Mouse (Mus musculus) erythroid progenitor cell, adult 5-6 weeks (primary cell): ENCODE measurements around the gene Caln1. TPM values are rescaled to one million over a fixed set of nuclear protein-coding genes. Genes with fewer than 3 reads are reported as not detected.

ENCODE experiments used
- ATAC-seq: replicated peaks from 2 replicates; pipeline ENCODE4 v1.8.0; 2016; ENCODE audit warnings: moderate number of reproducible peaks, mild to moderate bottlenecking, moderate TSS enrichment, inconsistent platforms; ENCODE audit not compliant: poor library complexity, low FRiP score, severe bottlenecking
- total RNA-seq, 2 experiments: library from RNA; stranded (forward) in 1 of 2; stranded (reverse) in 1 of 2; fragments of 150-400 nt in 1 of 2; fragments of 186-747, 209-891 nt in 1 of 2; gene quantifications; 2 replicates each; pipeline versions ENCODE4 v1.2.3 to v1.2.4; 2015 to 2017; ENCODE audit warnings: low replicate concordance in 2 of 2

Caln1 gene
- total RNA-seq, 2 experiments from 2014 or later: not detected

DNA sequence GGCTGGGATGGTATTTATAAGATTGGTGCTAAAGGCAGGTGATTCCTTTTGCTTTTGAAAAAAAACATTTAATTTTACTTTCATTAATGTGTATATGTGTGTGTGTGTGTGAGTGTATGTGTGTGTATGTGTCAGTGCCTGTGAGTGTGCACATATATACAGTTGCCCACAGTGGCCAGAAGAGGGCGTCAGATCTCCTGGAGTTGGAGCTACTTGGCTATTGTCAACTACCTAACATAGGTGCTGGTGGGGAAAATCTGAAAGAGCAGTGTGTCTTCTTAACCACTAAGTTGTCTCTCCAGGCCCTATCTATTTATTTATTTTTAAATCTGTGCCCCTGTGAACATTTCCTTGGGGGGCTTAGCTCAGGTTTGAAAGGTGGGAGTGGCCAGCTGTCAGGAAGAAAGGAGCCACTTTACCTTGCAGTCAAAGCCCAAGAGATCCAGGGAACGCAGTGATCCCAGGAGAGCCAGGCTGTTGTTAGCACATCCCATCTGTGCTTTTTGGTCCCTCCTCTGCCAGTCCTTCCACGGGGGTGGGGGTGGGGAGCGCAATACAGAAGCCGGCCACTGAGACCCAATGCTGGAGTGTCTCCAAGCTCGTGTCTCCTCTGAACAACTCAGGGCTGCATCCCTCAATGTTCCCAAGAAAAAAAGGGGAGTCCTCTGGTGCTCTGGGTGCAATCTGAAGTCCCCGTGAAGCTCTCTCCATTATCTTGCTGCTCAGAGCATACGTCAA is 24.5 kb downstream of the Caln1 start:
- no peak for ATAC-seq

DNA sequence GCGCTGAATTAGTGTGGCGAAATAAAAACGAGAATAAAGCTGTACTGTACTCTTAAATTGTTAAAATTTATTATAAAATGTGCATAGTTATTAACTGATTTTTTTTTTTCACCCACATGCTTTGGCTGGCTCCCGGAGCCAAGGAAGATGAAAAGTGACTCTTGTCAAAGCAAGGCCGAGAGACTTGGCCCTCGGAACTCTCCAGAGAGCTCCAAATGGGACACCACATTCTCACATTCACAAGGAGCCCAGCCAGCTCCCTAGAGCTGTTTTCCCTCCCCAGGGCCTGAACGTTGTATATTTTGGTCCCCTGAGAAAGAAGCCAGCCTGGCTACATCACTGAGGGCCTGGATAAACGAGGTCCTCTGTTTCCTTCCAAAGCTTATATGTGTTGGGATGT is 25.1 kb downstream of the Caln1 start:
- no peak for ATAC-seq

DNA sequence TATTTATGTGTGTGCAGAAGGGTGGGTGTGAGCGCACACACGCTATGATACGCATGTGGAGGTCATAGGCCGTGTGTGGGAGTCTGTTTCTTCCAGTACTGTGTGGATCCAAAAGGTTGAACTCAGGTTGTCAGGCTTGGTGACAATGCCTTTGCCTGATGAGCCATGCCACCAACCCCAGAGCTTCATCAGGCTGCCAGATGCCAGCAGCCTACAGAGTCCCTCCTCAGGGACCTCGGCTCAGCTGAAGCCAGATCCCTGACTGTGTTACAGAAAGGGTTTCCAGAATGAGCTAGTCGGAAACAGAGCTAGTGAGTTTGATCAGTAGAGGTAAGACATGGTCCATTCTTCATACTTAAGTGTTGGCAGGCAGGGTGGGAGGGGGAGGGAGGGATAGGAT is 25.9 kb downstream of the Caln1 start:
- ATAC-seq: no peak

DNA sequence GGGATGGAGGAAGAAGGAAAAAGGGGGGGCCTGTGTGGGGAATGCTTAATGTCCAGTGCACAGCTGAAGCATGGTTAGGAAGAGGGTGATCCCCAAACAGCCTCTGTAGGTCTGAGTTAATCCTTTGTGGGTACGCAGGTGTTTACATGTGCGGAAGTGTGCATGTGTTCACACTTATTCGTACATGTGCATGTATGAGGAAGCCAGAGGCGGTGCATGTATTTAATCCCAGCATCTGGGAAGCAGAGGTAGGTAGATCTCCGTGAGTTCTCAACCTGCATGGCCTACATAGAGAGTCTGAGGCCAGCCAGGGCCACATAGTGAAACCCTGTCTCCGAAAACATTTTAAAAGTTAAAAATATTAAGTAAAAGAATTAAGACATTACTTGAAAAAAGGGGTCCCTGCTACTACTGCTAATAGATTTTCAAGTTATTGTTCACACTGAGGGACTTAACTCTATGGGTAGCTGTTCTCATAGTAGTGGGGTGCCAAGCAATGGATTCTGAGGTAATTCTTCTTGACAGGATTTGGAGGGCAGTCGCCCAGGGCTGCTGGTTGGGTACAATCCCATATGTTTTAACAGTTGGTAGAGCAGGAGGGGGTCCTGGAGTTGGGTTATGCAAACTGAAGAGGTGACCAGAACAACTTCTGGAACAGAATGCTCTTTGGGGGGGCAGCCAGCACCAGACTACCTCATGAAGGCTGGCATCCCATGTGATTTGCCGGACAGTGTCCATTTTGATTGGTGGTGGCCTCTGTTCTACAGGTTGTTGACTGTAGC is 31.1 kb downstream of the Caln1 start:
- no peak for ATAC-seq

DNA sequence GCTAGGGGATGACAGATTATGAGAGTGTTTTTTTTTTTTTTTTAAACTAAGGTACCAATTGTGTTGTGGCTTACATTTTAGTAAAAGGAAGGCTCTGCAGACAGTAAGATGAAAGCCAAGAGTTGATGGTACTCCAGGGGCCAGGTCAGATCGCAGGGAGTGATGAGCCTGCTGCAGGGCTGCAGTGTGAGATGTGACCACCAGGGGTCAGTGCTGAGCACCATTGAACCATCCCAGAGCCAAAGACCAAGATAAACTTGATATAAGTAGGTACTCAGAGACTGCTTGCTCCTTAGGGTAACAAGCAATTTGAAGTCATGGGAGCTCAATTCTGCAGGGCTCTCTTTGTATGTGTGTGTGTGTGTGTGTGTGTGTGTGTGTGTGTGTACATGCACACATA is 35.9 kb downstream of the Caln1 start:
- ATAC-seq: no peak

DNA sequence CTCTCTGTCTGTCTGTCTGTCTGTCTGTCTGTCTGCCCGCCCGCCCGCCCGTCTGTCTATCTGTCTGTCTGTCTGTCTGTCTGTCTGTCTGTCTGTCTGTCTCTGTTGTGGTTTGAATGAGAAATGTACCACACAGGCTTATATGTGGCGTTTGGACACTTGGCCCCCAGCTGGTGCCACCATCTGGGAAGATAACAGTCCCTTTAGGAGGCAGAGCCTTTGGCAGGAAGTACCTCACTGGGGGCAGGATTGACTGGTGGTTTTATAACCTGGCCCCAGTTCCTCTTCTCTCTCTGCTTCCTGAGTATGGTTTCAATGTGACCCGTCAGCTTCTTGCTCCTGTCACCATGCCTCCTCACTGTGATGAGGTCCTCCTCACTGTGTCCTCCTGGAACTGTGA is 40.5 kb downstream of the Caln1 start:
- ATAC-seq: no peak

DNA sequence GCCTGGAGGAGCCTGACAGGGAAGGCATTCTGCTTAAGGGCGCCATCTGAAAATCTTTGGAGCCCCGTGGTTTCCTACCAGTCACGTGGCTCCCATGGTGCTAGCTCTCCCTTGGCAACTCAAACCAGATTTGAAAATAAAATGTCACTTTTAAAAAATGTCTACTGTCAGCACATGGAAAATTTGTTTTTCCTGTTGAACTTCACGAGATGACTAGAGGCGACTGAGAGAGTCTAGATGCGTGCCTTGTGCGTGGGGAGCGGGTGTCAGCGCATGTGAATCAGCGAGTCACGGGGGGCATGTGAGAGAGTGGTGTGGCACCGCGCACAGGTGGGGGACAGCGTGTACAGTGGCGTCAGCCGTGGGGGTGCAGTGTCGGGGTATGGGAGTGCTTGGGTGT is 42.3 kb downstream of the Caln1 start:
- no peak for ATAC-seq

DNA sequence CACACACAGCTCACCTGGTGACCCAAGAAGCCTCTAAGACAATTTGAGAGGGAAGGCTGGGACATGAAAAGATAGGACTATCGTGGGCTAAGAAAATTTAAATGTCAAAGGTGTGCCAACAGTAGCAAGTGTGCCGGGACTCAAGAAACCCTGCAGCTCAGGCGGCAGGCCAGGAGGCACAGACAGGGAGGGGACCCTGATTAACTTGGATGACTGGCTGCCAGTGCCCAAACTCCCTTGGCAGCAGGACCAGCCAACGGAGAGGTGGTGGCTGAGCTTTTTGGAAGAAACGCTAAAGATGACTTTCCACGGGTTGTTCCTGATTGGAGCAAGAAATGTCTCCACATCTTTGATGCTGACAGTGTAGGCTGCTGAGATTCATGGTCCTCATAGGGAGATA is 78.2 kb downstream of the Caln1 start:
- no peak for ATAC-seq

DNA sequence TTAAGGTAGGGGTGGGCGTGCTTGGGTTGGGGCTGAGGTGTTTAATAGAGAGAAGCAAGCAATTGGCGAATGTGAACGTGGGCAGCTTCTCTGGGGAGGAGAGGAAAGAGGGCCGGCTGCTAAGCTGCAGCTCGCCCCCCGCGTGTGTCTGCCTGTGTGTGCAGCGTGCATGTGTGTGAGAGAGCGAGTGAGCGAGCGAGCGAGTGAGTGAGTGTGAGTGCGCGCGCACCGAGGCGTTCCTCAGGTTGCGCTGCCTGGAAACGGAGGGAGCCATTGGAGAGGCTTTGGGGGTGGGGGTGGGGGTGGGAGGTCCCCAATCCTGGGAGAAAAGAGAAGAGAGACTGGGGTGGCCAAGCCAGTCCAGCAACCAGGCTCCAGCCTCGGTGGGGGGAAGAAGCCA is 79.2 kb downstream of the Caln1 start:
- no peak for ATAC-seq

DNA sequence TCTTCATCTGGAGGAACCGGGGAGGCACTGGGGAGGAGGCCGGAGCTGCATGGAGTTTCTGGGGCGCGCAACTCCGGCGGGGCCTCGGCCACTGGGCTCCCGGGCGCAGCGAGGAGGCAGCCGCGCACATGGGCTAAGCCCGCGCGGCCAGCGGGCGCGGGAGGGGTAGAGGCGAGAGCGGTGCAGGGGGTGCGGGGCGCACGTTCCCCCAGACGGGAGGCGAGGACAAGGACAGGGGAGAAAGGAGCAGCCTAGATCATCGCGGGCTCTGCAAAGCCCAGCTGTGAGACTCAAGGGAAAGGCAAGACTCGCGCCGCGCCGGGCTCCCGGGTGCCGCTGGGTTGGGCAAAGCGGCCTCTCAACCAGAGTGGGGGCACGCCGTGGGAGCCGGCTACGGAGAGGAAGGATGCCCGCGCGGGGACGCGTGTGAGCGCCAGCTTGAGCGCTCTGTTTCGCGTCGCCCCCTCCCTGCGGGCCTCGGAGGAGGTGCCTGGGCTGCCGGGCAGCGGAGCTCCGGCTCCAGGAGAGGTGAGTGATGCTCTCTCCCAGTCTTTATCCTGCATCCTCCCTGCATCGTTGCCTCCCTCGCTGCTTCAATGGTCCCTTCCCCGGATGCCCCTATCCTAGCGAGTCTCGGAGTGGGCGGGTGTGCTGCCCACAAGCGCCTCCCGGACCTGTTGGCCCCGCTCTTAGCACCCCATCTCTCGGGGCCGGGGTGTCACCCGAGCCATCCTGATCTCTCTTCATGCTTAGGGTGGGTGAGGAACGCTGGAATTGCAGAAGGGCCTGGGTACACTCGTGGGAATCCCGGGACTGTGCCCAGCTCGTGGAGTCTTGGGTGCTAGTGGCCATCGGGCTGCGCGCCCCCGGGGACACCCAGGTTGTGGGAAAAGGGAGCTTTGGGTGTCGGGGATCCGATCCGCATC is 79.9 kb downstream of the Caln1 start:
- ATAC-seq: no peak

DNA sequence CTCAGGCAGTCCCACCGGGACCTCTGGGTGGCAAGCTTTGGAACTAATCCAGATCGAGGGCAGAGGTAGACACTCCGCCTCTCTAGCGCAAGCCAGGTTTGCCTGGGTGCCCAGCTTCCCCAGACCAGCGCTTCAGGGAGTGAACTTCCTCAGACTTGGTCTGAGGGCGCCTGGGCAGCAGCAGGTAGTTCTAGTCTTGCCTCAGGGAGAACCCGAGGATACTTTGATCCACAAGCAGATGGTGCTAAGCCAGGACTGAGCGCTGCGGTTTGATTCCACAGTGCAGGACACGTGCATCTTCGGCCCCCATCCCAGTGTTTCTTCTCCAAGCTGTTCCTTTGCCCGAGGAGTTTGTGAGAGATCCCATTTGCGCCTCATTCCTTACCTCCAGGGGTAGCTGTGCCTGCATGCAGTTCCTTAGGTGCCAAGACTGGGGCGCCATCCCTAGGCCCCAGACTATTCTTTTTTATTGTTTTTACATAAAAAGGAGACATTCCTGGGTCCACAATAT is 80.8 kb downstream of the Caln1 start:
- no peak for ATAC-seq

DNA sequence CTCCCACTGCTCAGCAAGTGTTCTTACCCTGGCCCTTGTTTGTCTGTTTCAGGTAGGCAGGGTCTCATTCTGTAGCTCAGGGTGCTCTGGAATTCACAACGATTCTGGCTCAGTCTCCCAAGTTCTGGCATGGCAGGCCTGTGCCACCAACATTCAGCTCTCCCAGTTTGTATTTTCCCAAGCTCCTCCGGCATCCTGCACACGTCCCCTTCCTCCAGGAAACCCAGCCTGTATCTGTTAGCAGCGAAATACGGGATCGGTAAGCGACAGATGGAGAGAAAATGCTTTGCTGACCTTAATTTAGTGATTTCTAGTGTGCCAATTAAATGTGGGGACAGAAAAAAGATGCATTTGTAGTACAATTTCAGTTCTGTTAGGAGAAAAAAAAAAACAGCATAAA is 88.8 kb downstream of the Caln1 start:
- no peak for ATAC-seq

DNA sequence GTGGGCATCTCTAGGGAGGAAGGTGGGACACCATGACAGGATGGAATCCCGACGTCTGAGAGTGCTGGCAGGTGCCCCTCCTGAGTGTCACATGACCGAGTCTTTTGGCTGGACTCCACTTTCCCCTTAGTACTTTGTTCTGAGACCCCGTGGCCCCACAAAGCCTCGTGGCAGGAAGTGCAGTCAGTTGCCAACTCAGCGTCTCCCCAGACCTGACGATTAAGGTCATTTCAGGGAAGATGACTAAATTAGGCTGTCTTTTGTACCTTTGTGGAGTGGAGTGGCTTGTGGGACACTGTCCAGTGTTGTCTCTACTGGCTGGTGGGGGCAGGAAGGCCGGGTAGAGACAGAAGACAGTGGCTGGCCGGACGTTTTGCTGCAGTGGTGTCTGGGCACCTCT is 103.0 kb downstream of the Caln1 start:
- ATAC-seq: no peak

DNA sequence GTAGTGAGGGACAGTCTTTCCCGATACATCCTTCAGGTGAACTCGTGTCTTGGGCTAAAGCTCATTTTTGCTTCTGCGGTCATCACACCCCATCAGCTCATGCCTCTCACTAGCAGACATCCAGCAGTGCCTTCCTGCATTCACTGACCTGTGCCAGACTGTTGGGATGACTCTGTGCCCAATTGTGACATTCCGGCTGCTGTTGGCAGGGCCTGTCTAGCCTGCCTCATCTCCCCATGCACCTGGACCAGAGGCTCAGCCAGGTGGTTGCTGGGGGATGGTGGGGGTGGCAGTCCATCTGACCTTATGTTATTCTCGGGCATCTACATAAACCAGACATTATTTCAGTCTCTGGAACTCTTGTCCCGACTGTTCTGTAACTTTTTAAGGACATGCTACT is 105.6 kb downstream of the Caln1 start:
- no peak for ATAC-seq

DNA sequence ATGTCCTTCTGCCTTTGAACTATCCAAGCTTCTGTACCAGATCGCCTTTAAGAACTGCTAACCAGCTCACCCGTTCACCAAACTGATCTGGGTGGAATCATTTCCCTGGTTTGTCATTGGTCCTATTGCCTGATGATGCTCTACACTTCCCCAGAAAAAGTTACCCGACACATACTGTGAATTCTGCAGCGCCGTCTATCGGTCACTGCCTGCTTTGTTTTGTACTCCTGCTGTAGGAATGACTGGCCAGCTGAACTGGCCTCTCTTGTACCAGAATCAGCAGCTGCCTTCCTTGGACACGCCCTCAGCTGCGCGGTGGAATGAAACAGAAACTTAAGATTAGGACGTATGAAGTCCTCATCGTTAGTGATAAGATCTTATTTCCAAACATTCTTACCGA is 107.5 kb downstream of the Caln1 start:
- ATAC-seq: no peak

DNA sequence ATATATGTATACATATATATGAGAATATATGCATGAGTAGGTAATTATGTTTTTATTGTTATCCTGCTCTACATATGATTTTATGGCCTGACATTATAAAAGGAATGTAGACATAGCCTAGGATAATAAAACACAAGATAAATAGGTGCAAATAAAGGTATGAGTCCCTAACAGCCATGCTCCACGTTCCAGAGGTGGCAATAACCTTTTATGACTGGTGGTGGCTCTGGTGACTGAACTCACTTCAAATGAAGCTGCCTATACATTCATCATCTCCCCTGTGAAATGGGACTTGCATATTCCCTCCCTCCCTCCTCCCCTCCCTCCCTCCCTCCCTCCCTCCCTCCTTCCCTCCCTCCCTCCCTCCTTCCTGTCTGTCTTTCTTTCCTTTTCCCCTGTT is 111.0 kb downstream of the Caln1 start:
- no peak for ATAC-seq

DNA sequence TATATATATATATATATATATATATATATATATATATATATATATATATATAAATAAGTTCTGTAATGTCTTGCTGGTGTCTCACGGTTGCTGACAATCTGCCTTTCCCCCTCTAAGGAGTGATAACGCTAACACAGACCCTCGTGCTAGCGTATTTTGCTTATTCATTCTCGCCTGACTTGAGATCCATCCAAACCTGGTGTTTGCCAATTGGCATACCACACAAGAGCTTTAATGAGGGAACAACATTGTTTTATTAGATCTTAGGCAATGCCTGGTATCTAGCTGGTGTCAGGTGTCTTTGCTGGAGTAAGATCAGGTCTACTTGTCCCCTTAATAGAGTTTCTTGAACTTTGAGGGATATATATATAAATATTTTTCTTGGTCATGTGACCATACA is 122.2 kb downstream of the Caln1 start:
- ATAC-seq: no peak

DNA sequence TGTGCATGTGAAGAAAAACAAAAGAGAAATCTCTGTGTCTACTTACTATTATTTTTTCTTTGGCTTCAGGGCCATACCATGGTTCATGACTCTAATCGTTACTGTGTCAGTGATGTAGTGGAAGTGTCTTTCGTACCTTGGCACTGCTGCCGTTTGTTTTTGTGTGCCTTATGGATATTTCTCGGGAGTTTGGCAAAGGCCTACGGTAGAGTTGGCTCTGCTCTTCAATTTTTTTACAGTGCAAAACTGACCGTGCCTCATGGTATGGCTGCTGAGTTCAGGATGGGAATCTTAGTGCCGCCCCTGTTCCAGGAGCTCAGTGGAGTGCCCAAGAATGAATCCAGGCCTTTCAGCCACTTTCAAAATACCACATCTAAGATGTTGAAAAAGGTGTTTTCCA is 123.0 kb downstream of the Caln1 start:
- no peak for ATAC-seq

DNA sequence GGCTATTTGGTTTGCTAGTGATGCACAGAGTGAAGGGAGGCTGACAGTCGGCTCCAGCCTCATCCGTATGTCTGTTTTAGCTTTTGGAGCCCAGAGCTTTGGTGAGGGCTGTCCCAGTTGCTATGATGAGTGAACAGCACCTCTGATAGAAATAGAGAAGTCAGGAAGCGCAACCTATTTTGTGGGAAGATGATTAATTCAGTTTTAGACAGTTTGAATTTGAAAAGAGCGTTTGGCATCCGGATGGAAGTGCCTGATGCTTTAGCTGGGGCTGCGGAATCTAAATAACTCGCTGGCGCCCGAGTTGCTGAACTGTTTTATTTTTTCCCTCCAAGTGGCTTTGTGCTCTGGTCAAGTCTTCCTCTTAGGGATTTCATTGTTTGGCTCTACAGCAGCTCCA is 133.3 kb downstream of the Caln1 start:
- ATAC-seq: no peak

DNA sequence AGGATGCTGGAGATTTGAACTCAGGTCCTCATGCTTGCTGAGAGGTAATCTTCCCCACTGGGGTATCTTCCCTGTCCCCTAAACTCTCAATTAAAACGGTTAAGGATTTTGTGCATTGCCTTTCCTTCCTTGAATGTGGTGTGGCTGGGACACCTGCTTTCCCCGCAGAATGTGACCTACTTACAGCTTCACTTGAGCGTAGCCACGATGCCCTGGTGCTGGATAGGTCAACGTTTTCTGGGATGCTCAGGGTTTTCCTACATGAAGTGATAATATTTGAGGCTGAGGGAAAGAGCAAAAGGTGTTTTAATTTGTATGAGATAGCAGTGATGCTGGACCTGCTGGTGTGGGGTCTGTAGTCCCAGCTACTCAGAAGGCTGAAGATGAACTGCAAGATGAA is 135.6 kb downstream of the Caln1 start:
- ATAC-seq: no peak
